Mouse (Mus musculus) right cerebral cortex, postnatal 14 days (tissue): ENCODE measurements at regions not wholly inside any gene's neighbourhood (a gene's known extent, or its start where the extent isn't known, plus 50 kb on each side); places are given as distances from the start of the nearest gene placed in this dataset.

Experiments used
- DNase-seq: peaks from one replicate; pipeline ENCODE4 v3.0.0; 2022

DNA sequence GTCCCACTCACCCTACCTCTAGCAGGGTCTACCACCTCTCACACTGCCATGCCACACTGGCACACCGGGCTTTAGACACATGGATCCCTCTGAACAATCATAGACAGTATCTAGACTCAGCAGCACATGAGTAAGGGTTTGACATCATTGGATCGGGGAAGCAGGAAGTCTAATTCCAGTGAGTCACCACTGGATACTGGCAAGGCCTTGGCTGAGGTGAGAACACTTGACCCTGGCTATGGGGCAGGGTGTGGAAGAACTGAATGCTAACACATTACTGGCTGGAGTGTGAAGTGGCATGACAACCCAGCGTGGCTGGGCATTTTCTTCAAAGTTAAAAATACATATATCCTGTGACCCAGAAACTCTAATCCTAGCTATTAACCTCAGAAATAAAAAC, 114.4 kb downstream of the H2afy start:
- DNase-seq: no peak

DNA sequence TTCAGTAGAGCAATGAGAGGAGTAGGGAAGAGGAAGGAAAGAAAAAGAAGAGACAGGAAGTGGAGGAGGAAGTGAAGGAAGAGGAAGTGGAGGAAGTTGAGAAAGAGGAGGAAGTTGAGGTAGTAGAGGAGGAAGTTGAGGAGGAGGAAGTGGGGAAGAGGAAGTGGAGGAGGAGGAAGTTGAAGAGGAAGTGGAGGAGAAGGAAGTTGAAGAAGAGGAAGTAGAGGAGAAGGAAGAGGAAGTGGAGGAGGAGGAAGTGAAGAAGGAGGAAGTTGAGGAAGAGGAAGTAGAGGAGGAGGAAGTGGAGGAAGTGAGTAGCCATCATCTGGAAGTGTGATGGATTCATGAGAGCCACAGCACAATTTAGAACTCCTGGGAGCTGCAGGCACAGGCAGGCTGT, 122.2 kb downstream of the H2afy start:
- DNase-seq: no peak

DNA sequence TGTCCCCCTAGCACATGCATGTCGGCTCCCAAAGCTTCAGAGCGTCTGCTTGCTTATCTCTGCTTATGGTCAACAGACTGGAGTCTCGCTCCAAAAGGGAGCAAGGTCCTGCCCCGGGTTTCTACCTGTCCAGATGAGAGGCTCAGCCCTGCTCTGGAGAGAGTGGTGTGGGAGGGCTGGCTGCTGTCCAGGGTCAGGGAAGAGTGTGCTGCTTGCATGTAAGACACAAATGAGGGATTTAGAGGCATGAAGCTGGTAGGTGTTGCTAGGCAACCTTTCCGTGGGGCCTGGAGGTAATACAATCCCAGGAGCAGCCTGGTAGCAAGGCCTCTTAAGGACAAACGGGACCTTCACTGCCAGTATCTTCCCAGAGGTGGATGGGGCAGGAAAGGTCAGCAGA, 125.7 kb downstream of the H2afy start:
- peak; percentile 36 for DNase-seq

DNA sequence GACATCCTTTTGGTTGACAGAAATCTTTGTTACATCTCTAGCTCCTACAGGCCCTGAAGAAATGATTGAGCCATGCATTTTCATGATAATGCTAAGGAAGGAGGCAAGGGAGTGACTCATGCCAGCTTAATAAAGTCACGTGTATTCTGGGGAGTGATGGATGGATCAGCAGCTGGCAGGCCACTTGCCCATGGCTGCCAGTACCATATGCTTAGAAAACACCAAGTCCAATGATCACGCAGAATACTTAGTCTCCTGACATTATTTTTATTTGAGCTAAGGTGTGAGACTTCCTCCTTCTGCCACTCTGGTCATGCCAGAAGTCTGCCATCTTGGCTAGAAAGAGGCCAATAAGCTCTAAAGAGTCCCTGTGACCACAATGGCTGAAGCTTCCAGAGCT, 129.3 kb downstream of the H2afy start:
- DNase-seq: no peak

DNA sequence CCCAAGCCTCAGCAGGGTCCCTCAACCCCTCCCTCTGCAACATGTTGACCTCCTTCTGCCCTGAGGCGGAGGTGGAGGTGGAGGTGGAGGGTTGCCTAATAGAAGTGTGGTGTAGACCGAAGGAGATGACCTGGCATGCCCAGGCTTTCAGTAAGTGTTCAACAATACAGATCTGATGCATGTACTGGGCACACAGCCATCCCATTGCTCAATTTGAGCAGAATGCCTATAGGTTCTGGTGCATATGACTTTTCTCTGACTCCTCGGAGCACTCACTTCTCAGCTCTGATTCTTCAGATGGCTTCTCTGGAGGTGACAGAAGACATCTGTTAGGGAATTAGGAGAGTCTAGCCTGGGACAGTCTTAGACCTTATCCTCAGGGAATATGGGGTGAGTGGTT, 130.4 kb downstream of the H2afy start:
- no peak for DNase-seq

- DNase-seq: no peak
These were observed 132.3 kb downstream of the H2afy start for GRCm38 (mm10) chr13:56003724-56004393.

GRCm38 (mm10) chr13:55995255-55995654, 140.9 kb downstream of the H2afy start:
- DNase-seq: no peak

- no peak for DNase-seq
These were observed 141.7 kb downstream of the H2afy start for GRCm38 (mm10) chr13:55994460-55994859.

DNA sequence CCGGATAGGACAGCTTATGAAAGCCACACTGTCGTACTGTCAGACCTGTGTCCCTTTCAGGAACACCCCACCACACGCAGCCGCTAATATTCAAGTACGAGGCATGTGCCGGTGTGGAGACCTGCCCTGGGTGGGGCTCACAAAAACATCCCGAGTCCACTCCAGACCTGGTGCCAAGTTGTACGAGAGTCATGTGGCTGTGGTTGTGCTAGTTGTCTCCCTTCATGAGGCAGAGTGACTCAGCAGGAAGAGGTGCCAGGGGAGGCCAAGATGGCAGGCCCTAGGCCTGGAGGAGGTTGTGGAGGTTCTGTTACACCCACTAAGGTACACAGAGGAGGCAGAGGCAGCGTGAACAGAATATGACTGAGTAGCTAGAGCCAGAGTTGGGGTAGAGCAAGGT, 143.5 kb downstream of the H2afy start:
- no peak for DNase-seq

- DNase-seq: no peak
These were observed 144.9 kb downstream of the H2afy start for GRCm38 (mm10) chr13:55991216-55991615.

- no peak for DNase-seq
These were observed 146.0 kb downstream of the H2afy start for GRCm38 (mm10) chr13:55990186-55990585.

DNA sequence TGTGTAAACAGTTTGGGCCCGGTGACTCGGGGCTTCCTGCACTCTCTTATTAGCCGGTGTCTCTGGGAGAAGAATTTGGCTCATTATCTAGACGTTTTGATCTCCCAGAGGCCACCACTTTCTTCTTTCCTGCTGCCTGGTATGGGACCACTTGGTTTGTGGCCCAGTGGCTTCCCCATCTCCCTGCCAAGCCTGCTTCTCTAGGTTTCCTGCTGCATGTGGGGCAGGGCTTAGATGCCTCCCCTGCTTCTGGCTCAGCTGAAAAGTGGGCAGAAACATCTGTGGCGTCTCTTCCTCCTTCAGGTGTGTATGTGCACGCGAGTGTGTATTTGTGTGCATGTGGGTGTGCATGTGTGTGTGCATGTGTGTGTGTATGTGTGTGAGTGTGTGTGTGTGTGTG, 146.8 kb downstream of the H2afy start:
- no peak for DNase-seq

GRCm38 (mm10) chr13:55985396-55985795, 149.4 kb upstream of the Pitx1 start:
- no peak for DNase-seq

GRCm38 (mm10) chr13:55984772-55985171, 148.8 kb upstream of the Pitx1 start:
- no peak for DNase-seq

DNA sequence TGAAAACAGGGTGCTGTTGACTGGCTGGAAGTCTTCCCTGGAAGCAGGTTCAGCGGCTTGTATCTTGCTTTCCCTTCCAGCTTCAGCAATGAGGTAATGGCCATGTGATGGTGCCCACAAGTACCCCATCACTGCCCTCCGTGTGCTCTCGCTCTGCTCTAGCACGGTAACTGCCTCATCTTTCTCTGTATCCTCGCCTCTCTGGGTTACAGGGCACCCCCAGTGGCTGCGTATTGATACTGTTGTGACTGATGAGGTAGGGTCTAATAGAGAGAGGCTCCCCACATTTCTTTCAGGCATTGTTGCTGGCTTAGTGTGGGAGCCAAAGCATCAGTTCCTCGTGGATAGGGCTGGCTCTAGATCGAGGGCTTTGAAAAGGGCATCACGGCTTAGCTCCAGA, 147.9 kb upstream of the Pitx1 start:
- no peak for DNase-seq

DNA sequence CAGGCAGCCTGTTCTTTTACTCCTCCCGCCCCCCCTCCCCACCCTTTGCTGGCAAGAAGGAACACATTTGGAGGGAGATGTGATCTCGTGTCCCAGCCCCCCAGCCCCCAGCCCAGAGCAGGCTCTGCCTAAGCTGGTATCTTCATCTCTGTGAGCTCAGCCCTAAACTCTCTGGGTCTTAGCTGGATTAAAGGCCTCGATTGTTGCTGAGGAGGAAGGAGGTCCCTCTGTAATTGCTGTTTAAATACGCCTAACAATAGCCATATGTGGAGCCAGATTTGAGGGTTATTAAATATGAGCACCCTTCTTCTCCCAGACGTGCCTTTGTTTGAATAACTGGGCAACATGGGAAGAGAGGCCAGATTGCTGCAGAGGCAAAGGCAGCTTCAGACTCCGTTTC, 145.0 kb upstream of the Pitx1 start:
- DNase-seq: no peak

DNA sequence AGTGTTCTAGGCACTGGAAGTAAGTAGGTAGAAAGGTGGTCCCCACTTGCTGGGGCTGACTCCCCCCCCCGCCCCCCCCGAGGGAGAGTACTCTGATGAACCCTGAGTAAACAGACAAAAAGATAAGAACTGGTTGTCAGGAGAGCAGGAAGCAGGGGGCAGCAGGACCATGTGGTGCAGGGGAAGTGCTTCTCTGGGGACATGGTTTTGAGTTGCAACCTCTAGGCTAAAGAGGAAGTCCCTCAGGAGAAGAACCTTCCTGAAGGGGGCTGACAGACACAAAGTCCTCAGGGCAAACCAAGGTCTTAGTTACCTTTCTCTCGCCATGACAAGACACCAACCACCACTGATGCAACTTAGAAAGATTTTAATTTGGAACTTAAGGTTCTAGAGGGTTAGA, 141.9 kb upstream of the Pitx1 start:
- DNase-seq: no peak

GRCm38 (mm10) chr13:55976911-55977381, 141.0 kb upstream of the Pitx1 start:
- no peak for DNase-seq

GRCm38 (mm10) chr13:55974105-55974504, 138.1 kb upstream of the Pitx1 start:
- DNase-seq: no peak

DNA sequence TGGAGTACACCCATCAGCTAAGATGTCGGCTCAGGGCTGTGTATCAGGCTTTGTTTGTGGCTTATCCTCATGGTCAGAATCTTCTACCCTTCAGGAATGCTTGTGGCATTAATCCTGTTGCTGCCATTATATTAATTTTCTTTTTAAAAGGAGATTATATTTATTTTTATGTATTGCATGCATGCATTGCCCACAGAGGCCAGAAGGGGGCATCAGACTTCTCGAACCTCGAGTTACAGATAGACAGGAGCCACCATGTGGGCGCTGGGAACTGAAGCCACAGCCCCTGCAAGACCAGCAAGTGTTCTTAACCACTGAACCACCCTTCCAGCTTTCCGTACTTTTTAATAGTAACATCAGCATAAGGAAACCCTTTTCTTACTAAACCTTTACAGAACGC, 134.7 kb upstream of the Pitx1 start:
- no peak for DNase-seq

- DNase-seq: no peak
These were observed 133.5 kb upstream of the Pitx1 start for GRCm38 (mm10) chr13:55969473-55969872.

DNA sequence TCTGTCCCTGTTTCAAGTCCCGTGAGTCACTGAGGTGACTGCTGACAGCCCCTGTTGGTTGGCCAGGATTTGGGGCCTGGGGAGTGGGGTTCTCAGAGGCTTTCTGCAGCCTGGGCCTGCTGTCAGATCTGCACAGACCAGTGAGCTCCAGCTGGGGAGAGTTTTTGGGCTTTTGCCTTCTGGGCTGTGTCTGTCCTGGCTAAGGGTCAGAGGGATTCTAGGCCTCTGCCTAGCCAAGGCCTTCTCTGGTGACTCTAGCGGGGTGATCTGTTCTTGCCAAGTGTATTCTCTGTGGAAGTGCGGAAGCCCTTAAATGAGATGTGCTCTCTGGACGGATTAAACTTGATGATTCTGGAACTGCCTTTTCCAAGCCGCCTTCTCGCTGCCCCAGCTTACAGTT, 131.2 kb upstream of the Pitx1 start:
- no peak for DNase-seq

- peak; percentile 67 for DNase-seq
These were observed 127.1 kb upstream of the Pitx1 start for GRCm38 (mm10) chr13:55963005-55963620.

DNA sequence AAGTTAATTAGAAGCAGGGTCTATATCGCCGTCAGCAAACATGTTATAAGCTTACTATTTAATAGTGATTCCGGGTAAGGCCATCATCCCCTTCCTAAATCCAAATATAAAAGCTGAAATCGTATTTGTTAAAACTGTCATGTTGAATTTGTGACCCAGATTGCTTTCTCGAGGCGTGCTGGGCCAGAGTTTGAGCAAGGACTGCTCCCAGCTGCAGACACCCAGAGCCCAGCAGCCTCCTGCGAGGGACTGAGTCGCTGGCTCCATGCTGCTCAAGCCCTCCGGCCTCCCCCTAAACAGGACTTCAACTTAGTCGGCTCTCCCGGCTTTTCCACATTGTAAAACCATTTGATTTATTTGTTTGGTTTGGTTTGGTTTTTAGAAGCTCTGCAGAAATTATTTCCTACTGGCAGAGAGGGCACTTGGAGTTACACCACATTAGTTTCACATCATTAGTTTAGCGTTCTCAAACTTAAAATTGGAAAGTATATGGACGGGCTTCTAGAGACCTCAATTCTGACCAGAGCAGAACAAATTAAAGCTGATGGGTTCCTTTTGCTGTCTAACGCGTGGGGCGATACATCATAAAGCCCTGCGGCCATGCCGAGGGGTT, 126.4 kb upstream of the Pitx1 start:
- DNase-seq: no peak

DNA sequence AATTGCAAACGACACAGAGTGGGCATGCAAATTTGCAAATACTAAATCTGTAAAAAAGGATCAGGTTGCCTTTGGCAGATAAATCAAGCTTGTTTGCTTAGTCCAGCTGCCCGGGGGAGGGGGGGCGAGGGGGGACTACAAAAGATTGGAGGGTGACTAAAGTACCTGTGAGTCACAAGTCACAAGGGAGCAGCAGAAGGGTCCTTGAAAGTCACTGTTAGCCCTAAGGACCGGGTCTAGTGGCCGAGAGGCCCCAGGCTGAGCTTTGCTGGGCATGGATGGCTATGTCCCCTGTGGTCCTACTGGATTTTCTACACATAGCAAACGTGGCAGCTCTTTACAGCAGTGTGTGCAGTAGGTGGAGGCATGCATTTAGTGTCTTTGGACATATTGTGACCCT, 118.4 kb upstream of the Pitx1 start:
- DNase-seq: no peak
